Comparison of ENCODE assay signal across 16 mouse cellular contexts in genomic region chr14:18021726-18022125, GRCm38 (mm10).
DNase-seq lines count a peak whose midpoint lies in the region; ATAC-seq and TF ChIP-seq lines count a peak whose summit lies in the region.
"Had no signal": no experiment of that assay in that cellular context is flagged by ENCODE, and none has a peak within 500 bp of the region (broad histone marks: within the 10 kb centered on the region; RNA-seq: fewer than 3 reads in every experiment).

No protein-coding gene starts in this region.

- peaks cover 5% of the 10 kb centered on the region; the same call in 1 of the 2 replicates for H3K4me1 ChIP-seq in heart, adult 2 months (ENCODE audit: control insufficient read depth, insufficient read depth, low read length)
- H3K4me1 ChIP-seq: forebrain, embryonic 13.5 days; hindbrain, embryonic 12.5 days had no signal

- H3K79me2 ChIP-seq in heart, adult 2 months (replicated peaks; ENCODE audit: control insufficient read depth, insufficient read depth, low read length) = no peaks in the 10 kb centered on the region

- no peak for TF ChIP-seq POLR2A in heart, adult 2 months (IDR thresholded peaks at IDR 0.05; ENCODE audit: insufficient read depth, low read depth, low read length)

- H3K27ac ChIP-seq in heart, adult 2 months = no peak overlapping the region
- H3K27ac ChIP-seq: forebrain, embryonic 13.5 days; hindbrain, embryonic 12.5 days; stomach, postnatal 0 days had no signal

- peak; percentile 51 for ATAC-seq in common myeloid progenitor, adult 5-6 weeks (replicated peaks; ENCODE audit: low read depth, poor library complexity, severe bottlenecking)
- ATAC-seq: forebrain, embryonic 13.5 days; intestine, postnatal 0 days had no signal

- H3K4me3 ChIP-seq in heart, adult 2 months = no peak overlapping the region
- H3K4me3 ChIP-seq: forebrain, embryonic 13.5 days; hindbrain, embryonic 12.5 days had no signal

- peak; percentile 70 for DNase-seq in heart, adult 11 months
- no peak for DNase-seq in heart, adult 2 months
- peak; percentile 56 for DNase-seq in CD4-positive, CD25-positive, alpha-beta regulatory T cell, adult 2 months (ENCODE audit: low read depth, low spot score)
- DNase-seq in thymus, adult 18-20 months = peak; percentile 21 to 53
- DNase-seq in right cerebral cortex, adult 18-20 months = no peak
- DNase-seq in layer of hippocampus, adult 9-10 months (ENCODE audit: low spot score) = no peak
- no peak for DNase-seq in ovary, postnatal 10 days (ENCODE audit: low spot score)
- DNase-seq: cerebellum, adult 18-20 months; embryo, embryonic 11 days; layer of hippocampus, adult 9-11 months; lung, embryonic 14.5 days had no signal

- intact Hi-C loops in heart, adult 2 months (cut with DNase I) = no loop called here

- WGBS in heart, adult 2 months = 50% methylated on average over 2 of the region's 2 CpGs

- no peak for TF ChIP-seq CTCF in heart, adult 2 months (IDR thresholded peaks at IDR 0.05)

- no peaks in the 10 kb centered on the region for H3K27me3 ChIP-seq in heart, adult 2 months (ENCODE audit: control insufficient read depth, insufficient read depth, low read length)
- H3K27me3 ChIP-seq: forebrain, embryonic 13.5 days; hindbrain, embryonic 12.5 days had no signal

- no peak for TF ChIP-seq EP300 in heart, adult 2 months (IDR thresholded peaks at IDR 0.05; ENCODE audit: insufficient read depth, low read depth, low read length)

- no peak overlapping the region for H3K9ac ChIP-seq in heart, adult 2 months (ENCODE audit: low read depth, low read length)
- H3K9ac ChIP-seq: forebrain, embryonic 13.5 days; hindbrain, embryonic 12.5 days; lung, embryonic 14.5 days had no signal

- H3K36me3 ChIP-seq in heart, adult 2 months (ENCODE audit: control insufficient read depth, insufficient read depth, low read length) = no peaks in the 10 kb centered on the region
- H3K36me3 ChIP-seq: hindbrain, embryonic 12.5 days had no signal

Comparison
In these comparisons a context has a peak if more than half of its experiments do, and no peak if none do; other contexts are left out.
1. DNase-seq: peak in heart, adult 11 months (single experiment), CD4-positive, CD25-positive, alpha-beta regulatory T cell, adult 2 months (single experiment) and thymus, adult 18-20 months (2 of 2); none in heart, adult 2 months (0 of 2), right cerebral cortex, adult 18-20 months (single experiment), layer of hippocampus, adult 9-10 months (single experiment) and ovary, postnatal 10 days (single experiment).